Mouse (Mus musculus) induced T-regulatory cell, adult 2 months (primary cell): ENCODE results near the gene Dynlrb1.

ENCODE experiments used
- DNase-seq: peaks from one replicate; pipeline ENCODE4 v3.0.0-alpha.2; 2012; ENCODE audit warnings: low read depth

Dynlrb1 gene

DNA sequence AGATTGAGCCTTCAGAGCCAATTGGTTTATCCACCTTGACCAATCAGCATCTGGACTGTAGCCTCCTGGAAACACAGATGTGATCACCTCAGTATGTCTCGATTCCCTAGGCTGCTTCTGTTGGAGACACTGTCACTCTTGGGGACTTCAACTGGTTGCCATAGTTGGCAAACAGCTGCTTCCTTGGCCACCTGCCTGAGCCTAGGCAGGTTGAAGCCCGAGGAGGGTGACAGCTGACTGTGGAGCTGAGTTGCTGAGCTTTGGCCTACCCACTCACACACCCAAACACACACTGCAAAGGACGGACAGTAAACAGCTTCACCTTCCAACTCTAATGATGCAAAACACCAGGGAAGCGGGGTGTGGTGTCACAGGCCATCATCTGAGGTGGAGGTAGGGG lies 47.5 kb downstream of the Dynlrb1 start:
- DNase-seq, result no peak

- no peak for DNase-seq
Measured at GRCm38 (mm10) chr2:155284647-155285046, 48.3 kb downstream of the Dynlrb1 start.

DNA sequence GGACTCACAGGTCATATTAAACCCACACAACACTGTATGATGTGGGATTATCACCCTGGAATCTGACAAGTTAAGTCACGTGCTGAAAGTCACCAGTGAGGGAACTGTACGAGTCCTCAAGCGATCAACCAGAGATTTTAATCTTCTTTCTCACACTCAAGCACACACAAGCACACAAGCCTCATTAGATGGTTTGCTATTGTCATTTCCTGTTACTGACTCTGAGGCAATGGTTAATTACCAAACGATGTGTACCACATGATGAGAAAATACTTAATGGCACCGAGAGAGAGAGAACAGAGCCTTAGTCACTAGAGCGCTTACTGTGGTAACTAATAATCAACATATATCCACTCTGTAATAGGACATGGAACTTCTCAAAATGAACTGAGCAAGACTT lies 49.4 kb downstream of the Dynlrb1 start:
- DNase-seq, result no peak

DNA sequence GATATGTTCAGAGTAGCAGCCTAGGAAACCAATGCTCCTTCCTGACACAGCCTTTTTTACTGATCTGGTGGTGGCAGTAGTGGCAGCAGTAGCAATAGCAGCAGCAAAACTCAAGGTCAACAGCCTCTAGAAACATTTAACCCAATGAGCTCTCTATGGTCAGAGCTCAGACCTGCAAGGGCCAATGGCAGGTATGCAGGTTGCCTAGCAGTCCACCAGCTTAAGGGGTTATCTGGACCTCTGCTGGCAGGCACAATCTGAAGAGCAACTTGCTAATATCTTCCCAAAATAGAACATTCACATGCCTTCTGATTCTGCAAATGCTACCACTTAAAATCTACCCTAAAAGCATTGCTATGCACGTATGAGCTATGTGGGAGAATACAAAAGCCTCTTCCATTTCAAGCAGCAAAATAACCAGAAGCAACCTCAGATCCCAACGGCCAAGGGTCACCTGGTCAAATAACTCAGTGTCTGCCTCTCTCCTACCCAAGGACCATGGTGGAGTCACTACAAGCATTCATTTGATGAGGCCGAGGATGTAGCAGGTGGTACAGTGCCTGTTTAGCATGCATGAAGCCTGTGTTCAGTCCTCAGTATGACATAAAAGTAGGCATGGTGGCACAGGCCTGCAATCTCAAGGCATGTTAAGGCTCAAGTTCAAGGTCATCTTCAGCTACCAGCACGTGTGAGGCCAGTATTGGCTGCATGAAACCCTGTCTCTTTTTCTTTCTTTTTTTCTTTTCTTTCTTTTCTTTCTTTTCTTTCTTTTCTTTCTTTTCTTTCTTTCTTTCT lies 51.3 kb downstream of the Dynlrb1 start:
- no peak for DNase-seq

DNA sequence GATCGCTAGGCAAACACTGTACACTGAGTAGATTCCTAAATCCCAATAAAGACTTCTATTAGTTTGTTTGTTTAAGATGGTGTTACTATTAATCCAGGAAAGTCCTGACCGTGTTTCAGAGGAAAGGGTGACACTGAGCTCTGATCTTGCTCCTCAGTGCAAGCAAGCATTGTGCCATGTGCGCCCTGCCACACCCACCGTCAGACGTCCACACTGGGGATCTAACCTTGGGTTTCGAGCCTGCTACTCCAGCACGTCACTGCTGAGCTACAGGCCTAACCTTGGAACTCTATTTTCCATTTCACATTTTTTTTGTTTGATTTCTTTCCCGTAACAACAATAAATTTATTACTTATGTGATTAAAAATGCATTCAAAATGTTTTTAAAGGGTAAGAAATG lies 53.7 kb downstream of the Dynlrb1 start:
- DNase-seq, result no peak

GRCm38 (mm10) chr2:155293382-155293781 lies 57.0 kb downstream of the Dynlrb1 start:
- DNase-seq, result no peak

DNA sequence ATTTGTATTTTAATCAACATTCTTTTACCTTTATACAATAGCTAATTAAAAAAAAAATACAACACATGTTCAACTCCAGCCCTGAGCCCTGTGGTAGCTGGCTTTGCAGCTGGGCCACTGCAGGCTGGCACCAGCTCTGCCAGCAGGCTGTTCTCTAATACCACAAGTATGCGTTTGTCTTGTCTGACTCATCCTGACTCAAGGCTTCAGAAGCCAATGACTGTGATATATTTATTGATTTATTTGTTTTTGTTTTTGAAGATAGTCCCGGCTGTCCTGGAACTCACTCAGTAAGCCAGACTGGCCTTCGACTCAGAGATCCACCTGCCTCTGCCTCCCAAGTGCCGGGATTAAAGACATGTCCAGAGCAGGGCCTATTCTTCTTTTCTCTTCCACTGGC lies 57.6 kb downstream of the Dynlrb1 start:
- DNase-seq, result no peak

GRCm38 (mm10) chr2:155295453-155295852 lies 59.1 kb downstream of the Dynlrb1 start:
- DNase-seq, result no peak

DNA sequence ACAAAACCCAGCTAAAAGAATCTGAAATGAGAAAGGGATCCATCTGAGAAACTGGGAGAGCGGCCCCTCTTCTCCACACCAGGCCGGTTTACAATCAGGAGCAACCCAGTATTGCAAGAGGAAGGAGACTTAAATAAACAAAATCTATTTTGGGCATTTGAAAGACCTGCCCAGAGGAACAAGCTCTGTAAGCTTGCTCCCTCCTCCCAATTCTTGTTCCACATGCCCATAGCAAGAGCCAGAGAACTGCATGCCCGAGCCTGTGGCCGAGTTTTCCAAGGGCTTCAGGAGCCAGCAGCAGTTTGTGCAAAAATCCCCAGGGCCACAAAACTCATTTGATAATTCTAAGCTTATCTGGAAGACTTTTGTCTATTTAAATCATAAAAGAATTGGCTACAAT lies 63.2 kb downstream of the Dynlrb1 start:
- DNase-seq, result no peak
